Mouse (Mus musculus): ENCODE measurements around the gene Nop10. TPM values are rescaled to one million over a fixed set of nuclear protein-coding genes. Genes with fewer than 3 reads are reported as not detected.

Nop10 gene
- total RNA-seq (2014; rRNA removed; ENCODE audit: low replicate concordance) (95.5 and 125 TPM in 2 replicates), polyA plus RNA-seq (2015; fragmentation: Nextera tagmentation; extraction: Ambion mirVana) (148 and 154 TPM in 2 replicates)

DNA sequence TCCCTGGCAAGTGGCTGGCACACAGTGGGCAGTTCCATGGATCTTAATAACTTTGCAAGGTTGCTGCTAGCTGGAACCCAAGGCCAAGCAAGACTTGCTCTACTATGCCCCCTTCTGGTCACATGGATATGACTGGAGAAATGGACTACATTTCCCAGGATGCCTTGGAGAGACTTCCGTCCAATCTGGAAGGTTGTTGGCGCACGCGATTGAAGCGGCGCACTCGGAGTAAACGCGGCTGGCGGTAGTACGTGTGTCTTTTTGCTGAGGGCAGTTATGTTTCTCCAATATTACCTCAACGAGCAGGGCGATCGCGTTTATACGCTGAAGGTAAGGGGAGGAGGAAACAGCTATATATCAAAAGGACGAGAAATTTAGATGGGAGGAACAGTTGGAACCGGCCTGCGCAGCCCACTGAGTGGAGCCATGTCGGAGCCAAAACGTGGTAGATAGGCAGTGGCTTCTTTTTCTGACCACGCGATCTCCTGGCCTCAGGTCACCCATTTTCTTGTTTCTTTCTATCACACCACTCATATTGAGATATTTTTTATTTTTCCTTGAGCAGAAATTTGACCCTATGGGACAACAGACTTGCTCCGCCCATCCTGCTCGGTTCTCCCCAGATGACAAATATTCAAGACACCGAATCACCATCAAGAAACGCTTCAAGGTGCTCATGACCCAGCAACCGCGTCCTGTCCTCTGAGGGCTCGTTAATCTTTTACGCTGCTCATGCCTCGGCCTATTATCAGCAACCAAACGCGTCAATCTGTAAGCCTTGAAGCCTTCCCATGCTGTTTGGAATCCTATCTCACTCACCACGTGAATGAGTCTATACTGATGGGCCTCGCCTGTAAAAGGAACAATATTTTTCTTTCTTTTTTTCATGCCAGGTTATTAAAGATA lies at the start of gene Nop10:
TSS of gene Nop10 (plus strand) at position 179 of the 906 bp plus-strand sequence.
- H3K27ac ChIP-seq (ENCODE audit: low read depth), result peak within 1 kb of the TSS; percentile 74
- H3K4me1 ChIP-seq (ENCODE audit: control insufficient read depth, insufficient read depth), result peaks cover 5% of the 10 kb centered on the region; the same call in 1 of the 2 replicates
- no peaks in the 10 kb centered on the region for H3K36me3 ChIP-seq (replicated peaks; ENCODE audit: control insufficient read depth, insufficient read depth, low read length)
- TF ChIP-seq EP300 (IDR thresholded peaks at IDR 0.05; ENCODE audit: low read depth) (no peak; the same call in 1 of the 2 replicates), CTCF (IDR thresholded peaks at IDR 0.05; ENCODE audit: low read depth) (peak; percentile 84)
- peak within 1 kb of the TSS; percentile 78 for H3K4me2 ChIP-seq (ENCODE audit: low read depth, low read length)
- H3K27me3 ChIP-seq (ENCODE audit: control insufficient read depth, insufficient read depth, low read length), result no peaks in the 10 kb centered on the region
- ATAC-seq (ENCODE audit: insufficient read depth, low read depth) (peak; percentile 27; the same call in 1 of the 2 replicates), DNase-seq (ENCODE audit: low spot score) (peak; percentile 83)
- under 1% methylated on average over 36 of the region's 36 CpGs for WGBS
- no peaks in the 10 kb centered on the region for H3K9me3 ChIP-seq (replicated peaks; ENCODE audit: control insufficient read depth, low read length)
- peak within 1 kb of the TSS; percentile 66 for H3K4me3 ChIP-seq (ENCODE audit: low read depth, low read length)
- H3K9ac ChIP-seq (replicated peaks; ENCODE audit: low read depth, low read length), result peak within 1 kb of the TSS; percentile 48; the same call in 1 of the 2 replicates

- no peak overlapping the region for H3K27ac ChIP-seq (ENCODE audit: low read depth)
- no peaks in the 10 kb centered on the region for H3K4me1 ChIP-seq (ENCODE audit: control insufficient read depth, insufficient read depth)
- ATAC-seq (ENCODE audit: insufficient read depth, low read depth) (no peak), DNase-seq (ENCODE audit: low spot score) (peak; percentile 30)
- no peaks in the 10 kb centered on the region for H3K36me3 ChIP-seq (replicated peaks; ENCODE audit: control insufficient read depth, insufficient read depth, low read length)
- H3K4me2 ChIP-seq (ENCODE audit: low read depth, low read length), result no peak overlapping the region
- H3K9ac ChIP-seq (replicated peaks; ENCODE audit: low read depth, low read length), result no peak overlapping the region
- no peaks in the 10 kb centered on the region for H3K27me3 ChIP-seq (ENCODE audit: control insufficient read depth, insufficient read depth, low read length)
- 11% methylated on average over 1 of the region's 1 CpGs for WGBS
- TF ChIP-seq CTCF (IDR thresholded peaks at IDR 0.05; ENCODE audit: low read depth) (peak; percentile 62), EP300 (IDR thresholded peaks at IDR 0.05; ENCODE audit: low read depth) (no peak)
- H3K4me3 ChIP-seq (ENCODE audit: low read depth, low read length), result no peak overlapping the region
- no peaks in the 10 kb centered on the region for H3K9me3 ChIP-seq (replicated peaks; ENCODE audit: control insufficient read depth, low read length)
Measured at GRCm38 (mm10) chr2:112215977-112216376, 45.7 kb upstream of the Nop10 start.

GRCm38 (mm10) chr2:112217614-112218013 lies 44.1 kb upstream of the Nop10 start:
- H3K36me3 ChIP-seq (replicated peaks; ENCODE audit: control insufficient read depth, insufficient read depth, low read length), result no peaks in the 10 kb centered on the region
- no peaks in the 10 kb centered on the region for H3K4me1 ChIP-seq (ENCODE audit: control insufficient read depth, insufficient read depth)
- no peak overlapping the region for H3K9ac ChIP-seq (replicated peaks; ENCODE audit: low read depth, low read length)
- no peaks in the 10 kb centered on the region for H3K27me3 ChIP-seq (ENCODE audit: control insufficient read depth, insufficient read depth, low read length)
- no peak for ATAC-seq (ENCODE audit: insufficient read depth, low read depth)
- H3K9me3 ChIP-seq (replicated peaks; ENCODE audit: control insufficient read depth, low read length), result no peaks in the 10 kb centered on the region
- H3K4me2 ChIP-seq (ENCODE audit: low read depth, low read length), result no peak overlapping the region
- no peak for DNase-seq (ENCODE audit: low spot score)
- TF ChIP-seq EP300 (IDR thresholded peaks at IDR 0.05; ENCODE audit: low read depth), result no peak
- TF ChIP-seq CTCF (IDR thresholded peaks at IDR 0.05; ENCODE audit: low read depth), result no peak
- WGBS, result 63% methylated on average over 6 of the region's 6 CpGs
- no peak overlapping the region for H3K4me3 ChIP-seq (ENCODE audit: low read depth, low read length)
- H3K27ac ChIP-seq (ENCODE audit: low read depth), result no peak overlapping the region

DNA sequence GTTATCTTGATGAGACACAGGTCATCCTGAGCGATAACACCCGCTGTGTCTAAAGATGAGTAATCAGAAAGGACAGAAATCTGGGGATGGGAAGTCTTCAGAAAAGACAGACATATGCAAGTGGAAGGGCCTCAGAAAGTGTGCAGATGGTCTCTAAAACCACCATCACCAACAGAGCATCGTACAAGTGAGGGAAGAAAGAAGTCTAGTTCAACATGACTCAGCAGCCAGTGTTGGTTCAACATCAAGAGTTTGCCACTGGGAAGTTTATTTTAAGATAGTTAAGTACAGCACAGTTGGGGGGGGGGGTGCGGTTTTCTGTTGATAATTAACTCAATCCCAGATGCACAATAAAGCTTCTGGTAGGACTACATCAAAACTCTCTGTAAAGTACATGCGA lies 40.8 kb upstream of the Nop10 start:
- 69% methylated on average over 5 of the region's 5 CpGs for WGBS
- TF ChIP-seq EP300 (IDR thresholded peaks at IDR 0.05; ENCODE audit: low read depth) (no peak), CTCF (IDR thresholded peaks at IDR 0.05; ENCODE audit: low read depth) (no peak)
- ATAC-seq (ENCODE audit: insufficient read depth, low read depth) (no peak), DNase-seq (ENCODE audit: low spot score) (no peak)
- Histone ChIP-seq H3K27ac (ENCODE audit: low read depth) (no peak overlapping the region), H3K9ac (replicated peaks; ENCODE audit: low read depth, low read length) (no peak overlapping the region), H3K4me1 (ENCODE audit: control insufficient read depth, insufficient read depth) (no peaks in the 10 kb centered on the region), H3K9me3 (replicated peaks; ENCODE audit: control insufficient read depth, low read length) (no peaks in the 10 kb centered on the region), H3K36me3 (replicated peaks; ENCODE audit: control insufficient read depth, insufficient read depth, low read length) (no peaks in the 10 kb centered on the region), H3K4me3 (ENCODE audit: low read depth, low read length) (no peak overlapping the region), H3K4me2 (ENCODE audit: low read depth, low read length) (no peak overlapping the region), H3K27me3 (ENCODE audit: control insufficient read depth, insufficient read depth, low read length) (no peaks in the 10 kb centered on the region)

- DNase-seq (ENCODE audit: low spot score), result no peak
- H3K4me1 ChIP-seq (ENCODE audit: control insufficient read depth, insufficient read depth), result no peaks in the 10 kb centered on the region
- H3K27ac ChIP-seq (ENCODE audit: low read depth), result no peak overlapping the region
- no peak overlapping the region for H3K4me2 ChIP-seq (ENCODE audit: low read depth, low read length)
- H3K9ac ChIP-seq (replicated peaks; ENCODE audit: low read depth, low read length), result no peak overlapping the region
- no peak overlapping the region for H3K4me3 ChIP-seq (ENCODE audit: low read depth, low read length)
- no peaks in the 10 kb centered on the region for H3K27me3 ChIP-seq (ENCODE audit: control insufficient read depth, insufficient read depth, low read length)
- 47% methylated on average over 5 of the region's 5 CpGs for WGBS
- H3K9me3 ChIP-seq (replicated peaks; ENCODE audit: control insufficient read depth, low read length), result no peaks in the 10 kb centered on the region
- no peak for ATAC-seq (ENCODE audit: insufficient read depth, low read depth)
- TF ChIP-seq EP300 (IDR thresholded peaks at IDR 0.05; ENCODE audit: low read depth) (no peak), CTCF (IDR thresholded peaks at IDR 0.05; ENCODE audit: low read depth) (no peak)
- no peaks in the 10 kb centered on the region for H3K36me3 ChIP-seq (replicated peaks; ENCODE audit: control insufficient read depth, insufficient read depth, low read length)
Measured at GRCm38 (mm10) chr2:112222607-112223006, 39.1 kb upstream of the Nop10 start.
